Mouse (Mus musculus) left cerebral cortex, adult 11 months (tissue): ENCODE results near the gene Alg14.

Experiments
- DNase-seq: peaks from one replicate; pipeline ENCODE4 v3.0.0; 2022; ENCODE audit warnings: low spot score

Alg14 gene

GRCm38 (mm10) chr3:121291560-121292258 lies at the start of gene Alg14:
Alg14 (plus strand) TSS chr3:121291773.
- DNase-seq: peak; percentile 97

- no peak for DNase-seq
Observed at GRCm38 (mm10) chr3:121242111-121242936, 49.2 kb upstream of the Alg14 start.

- no peak for DNase-seq
Observed at GRCm38 (mm10) chr3:121242941-121243340, 48.6 kb upstream of the Alg14 start.

GRCm38 (mm10) chr3:121250048-121250447 lies 41.5 kb upstream of the Alg14 start:
- no peak for DNase-seq

- DNase-seq: no peak
Observed at GRCm38 (mm10) chr3:121250576-121251433, 40.8 kb upstream of the Alg14 start.

GRCm38 (mm10) chr3:121255501-121255900 lies 36.1 kb upstream of the Alg14 start:
- no peak for DNase-seq

- DNase-seq: no peak
Observed at GRCm38 (mm10) chr3:121256131-121256530, 35.4 kb upstream of the Alg14 start.

- DNase-seq: peak; percentile 52
Observed at GRCm38 (mm10) chr3:121257418-121257817, 34.2 kb upstream of the Alg14 start.

- no peak for DNase-seq
Observed at GRCm38 (mm10) chr3:121258521-121259478, 32.8 kb upstream of the Alg14 start.

- DNase-seq: no peak
Observed at GRCm38 (mm10) chr3:121260041-121260440, 31.5 kb upstream of the Alg14 start.

GRCm38 (mm10) chr3:121260831-121261230 lies 30.7 kb upstream of the Alg14 start:
- DNase-seq: no peak

- DNase-seq: no peak
Observed at GRCm38 (mm10) chr3:121261251-121261650, 30.3 kb upstream of the Alg14 start.

- DNase-seq: no peak
Observed at GRCm38 (mm10) chr3:121261939-121262520, 29.5 kb upstream of the Alg14 start.

- no peak for DNase-seq
Observed at GRCm38 (mm10) chr3:121262521-121263204, 28.9 kb upstream of the Alg14 start.

GRCm38 (mm10) chr3:121263205-121263548 lies 28.4 kb upstream of the Alg14 start:
- no peak for DNase-seq

- DNase-seq: no peak
Observed at GRCm38 (mm10) chr3:121264242-121264641, 27.3 kb upstream of the Alg14 start.

- no peak for DNase-seq
Observed at GRCm38 (mm10) chr3:121267283-121267682, 24.3 kb upstream of the Alg14 start.

- no peak for DNase-seq
Observed at GRCm38 (mm10) chr3:121272577-121272976, 19.0 kb upstream of the Alg14 start.

- no peak for DNase-seq
Observed at GRCm38 (mm10) chr3:121274010-121274409, 17.6 kb upstream of the Alg14 start.

- DNase-seq: no peak
Observed at GRCm38 (mm10) chr3:121277009-121277408, 14.6 kb upstream of the Alg14 start.
